Mouse (Mus musculus): ENCODE data around the gene Pkp2. TPM values are rescaled to one million over a fixed set of nuclear protein-coding genes. Genes with fewer than 3 reads are reported as not detected.
A peak's percentile ranks its signal among the peaks of the same experiment; 100 is the strongest.

Gene Pkp2
- polyA plus RNA-seq, 1 experiment from 2014 or later = 14.0 TPM

DNA sequence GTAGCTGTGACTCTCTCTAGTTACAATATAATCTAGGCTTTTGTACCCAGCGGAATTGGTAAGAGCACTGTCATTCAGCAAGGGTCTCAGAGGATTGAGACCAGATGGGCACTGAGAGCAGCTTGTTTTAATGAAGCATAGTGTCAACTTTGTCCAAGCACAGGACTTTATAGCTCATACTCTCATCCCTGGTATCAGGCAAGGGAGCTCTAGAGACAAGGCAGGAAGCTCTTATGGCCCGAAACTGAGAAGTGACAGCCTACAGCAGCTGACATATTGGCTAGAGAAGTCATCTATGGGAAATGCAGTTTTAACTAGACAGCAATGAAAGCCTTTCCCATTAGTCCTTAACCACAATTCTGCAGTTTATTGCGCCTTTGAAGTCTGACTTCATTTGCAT lies 59.9 kb downstream of the Pkp2 start:
- H3K27me3 ChIP-seq (ENCODE audit: insufficient read depth, low read length) = no peaks in the 10 kb centered on the region
- TF ChIP-seq CTCF (IDR thresholded peaks at IDR 0.05; ENCODE audit: low read depth) = no peak
- DNase-seq (ENCODE audit: low spot score) (no peak), ATAC-seq (replicated peaks; ENCODE audit: low FRiP score, low read depth) (no peak)
- H3K36me3 ChIP-seq (ENCODE audit: insufficient read depth, low read length) = no peaks in the 10 kb centered on the region
- no peaks in the 10 kb centered on the region for H3K9me3 ChIP-seq (replicated peaks; ENCODE audit: low read length)
- H3K27ac ChIP-seq = no peak overlapping the region
- H3K4me1 ChIP-seq (replicated peaks; ENCODE audit: insufficient read depth, low read length) = no peaks in the 10 kb centered on the region
- H3K4me2 ChIP-seq (ENCODE audit: low read length) = no peak overlapping the region
- WGBS = 37% methylated on average over 3 of the region's 3 CpGs
- H3K9ac ChIP-seq (ENCODE audit: low read depth, low read length) = no peak overlapping the region
- no peak overlapping the region for H3K4me3 ChIP-seq (replicated peaks; ENCODE audit: low read depth, low read length)

GRCm38 (mm10) chr16:16273752-16274151 lies 60.6 kb downstream of the Pkp2 start:
- no peak for TF ChIP-seq CTCF (IDR thresholded peaks at IDR 0.05; ENCODE audit: low read depth)
- DNase-seq (ENCODE audit: low spot score) (no peak), ATAC-seq (replicated peaks; ENCODE audit: low FRiP score, low read depth) (no peak)
- H3K27ac ChIP-seq = no peak overlapping the region
- H3K9me3 ChIP-seq (replicated peaks; ENCODE audit: low read length) = no peaks in the 10 kb centered on the region
- no peak overlapping the region for H3K4me3 ChIP-seq (replicated peaks; ENCODE audit: low read depth, low read length)
- WGBS = 86% methylated on average over 6 of the region's 6 CpGs
- no peak overlapping the region for H3K9ac ChIP-seq (ENCODE audit: low read depth, low read length)
- H3K4me1 ChIP-seq (replicated peaks; ENCODE audit: insufficient read depth, low read length) = no peaks in the 10 kb centered on the region
- no peaks in the 10 kb centered on the region for H3K36me3 ChIP-seq (ENCODE audit: insufficient read depth, low read length)
- H3K4me2 ChIP-seq (ENCODE audit: low read length) = no peak overlapping the region
- H3K27me3 ChIP-seq (ENCODE audit: insufficient read depth, low read length) = no peaks in the 10 kb centered on the region

DNA sequence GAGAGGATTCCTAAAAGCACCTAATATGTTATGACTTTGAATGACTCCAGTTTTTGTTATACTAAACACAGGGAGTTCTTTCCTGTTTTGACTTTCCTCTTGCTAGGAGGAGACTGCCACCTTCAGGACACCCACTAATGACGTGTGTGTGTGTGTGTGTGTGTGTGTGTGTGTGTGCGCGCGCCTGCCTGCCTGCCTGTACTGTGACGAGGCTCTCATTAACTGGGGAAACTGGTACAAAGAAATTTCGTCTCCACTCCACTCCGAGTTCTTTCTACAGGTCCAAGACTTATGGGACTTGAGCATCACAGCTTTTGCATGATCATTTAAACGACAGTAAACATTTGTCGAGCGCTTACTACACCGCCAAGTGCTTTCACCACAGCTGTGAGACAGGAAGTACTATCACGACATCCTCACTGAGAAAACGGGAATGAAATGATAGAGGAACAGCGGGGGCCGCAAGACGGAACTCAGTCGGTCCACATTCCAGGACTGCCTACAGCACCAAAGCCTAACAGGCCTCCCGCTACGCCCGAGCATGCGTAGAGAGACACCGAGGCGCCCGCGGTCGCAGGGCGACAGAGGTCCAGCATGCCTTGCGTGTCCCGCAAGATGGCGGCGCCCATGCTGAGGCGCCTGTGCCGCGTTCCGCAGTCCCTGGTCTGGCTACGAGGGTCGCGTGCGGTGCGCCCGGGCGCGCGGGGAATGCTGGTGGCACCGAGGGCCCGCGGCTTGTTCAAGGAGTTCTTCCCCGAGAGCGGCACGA lies 89.4 kb downstream of the Pkp2 start, which contains the start of gene Yars2:
Yars2 (plus strand) TSS at position 597 of the 769 bp plus-strand sequence.
- Histone ChIP-seq H3K27ac (peak within 1 kb of the TSS; percentile 88), H3K4me1 (replicated peaks; ENCODE audit: insufficient read depth, low read length) (0 out of 2 replicates have a peak, but pooled peaks cover 2% of the 10 kb centered on the region), H3K9me3 (replicated peaks; ENCODE audit: low read length) (no peaks in the 10 kb centered on the region), H3K4me3 (replicated peaks; ENCODE audit: low read depth, low read length) (peak within 1 kb of the TSS; percentile 80), H3K9ac (ENCODE audit: low read depth, low read length) (peak within 1 kb of the TSS; percentile 88), H3K27me3 (ENCODE audit: insufficient read depth, low read length) (no peaks in the 10 kb centered on the region), H3K4me2 (ENCODE audit: low read length) (peak within 1 kb of the TSS; percentile 88), H3K36me3 (ENCODE audit: insufficient read depth, low read length) (0 out of 2 replicates have a peak, but pooled peaks cover 11% of the 10 kb centered on the region)
- WGBS = under 1% methylated on average over 50 of the region's 50 CpGs
- DNase-seq (ENCODE audit: low spot score) (peak; percentile 95), ATAC-seq (replicated peaks; ENCODE audit: low FRiP score, low read depth) (peak; percentile 98)
- peak; percentile 88 for TF ChIP-seq CTCF (IDR thresholded peaks at IDR 0.05; ENCODE audit: low read depth)

DNA sequence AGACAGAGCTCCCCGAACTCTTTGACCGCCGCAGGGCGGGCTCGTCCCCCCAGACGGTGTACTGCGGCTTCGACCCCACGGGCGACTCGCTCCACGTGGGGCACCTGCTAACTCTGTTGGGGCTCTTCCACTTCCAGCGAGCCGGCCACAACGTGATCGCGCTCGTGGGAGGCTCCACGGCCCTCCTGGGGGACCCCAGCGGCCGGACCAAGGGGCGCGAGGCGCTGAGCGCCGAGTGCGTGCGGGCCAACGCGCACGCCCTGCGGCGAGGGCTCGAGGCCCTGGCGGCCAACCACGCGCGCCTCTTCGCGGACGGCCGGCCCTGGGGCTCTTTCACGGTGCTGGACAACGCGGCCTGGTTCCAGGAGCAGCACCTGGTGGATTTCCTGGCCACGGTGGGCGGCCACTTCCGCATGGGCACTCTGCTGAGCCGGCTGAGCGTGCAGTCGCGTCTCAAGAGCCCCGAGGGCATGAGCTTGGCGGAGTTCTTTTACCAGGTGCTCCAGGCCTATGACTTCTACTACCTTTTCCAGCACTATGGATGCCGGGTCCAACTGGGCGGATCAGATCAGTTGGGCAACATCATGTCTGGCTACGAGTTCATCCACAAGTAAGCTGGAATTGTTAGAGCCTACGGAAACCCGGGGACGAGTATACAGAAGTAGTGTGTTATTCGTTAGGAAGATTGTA lies 90.2 kb downstream of the Pkp2 start:
- H3K27ac ChIP-seq = peak overlapping the region; percentile 88

GRCm38 (mm10) chr16:16303888-16304287 lies 90.8 kb downstream of the Pkp2 start:
- Histone ChIP-seq H3K4me1 (replicated peaks; ENCODE audit: insufficient read depth, low read length) (0 out of 2 replicates have a peak, but pooled peaks cover 2% of the 10 kb centered on the region), H3K36me3 (ENCODE audit: insufficient read depth, low read length) (0 out of 2 replicates have a peak, but pooled peaks cover 11% of the 10 kb centered on the region), H3K27me3 (ENCODE audit: insufficient read depth, low read length) (no peaks in the 10 kb centered on the region), H3K4me3 (replicated peaks; ENCODE audit: low read depth, low read length) (peak overlapping the region; percentile 80), H3K9me3 (replicated peaks; ENCODE audit: low read length) (no peaks in the 10 kb centered on the region), H3K9ac (ENCODE audit: low read depth, low read length) (peak overlapping the region; percentile 88; the same call in 1 of the 2 replicates), H3K4me2 (ENCODE audit: low read length) (peak overlapping the region; percentile 88), H3K27ac (peak overlapping the region; percentile 88)
- 18% methylated on average over 7 of the region's 7 CpGs for WGBS
- peak; percentile 50 for TF ChIP-seq CTCF (IDR thresholded peaks at IDR 0.05; ENCODE audit: low read depth)
- no peak for ATAC-seq (replicated peaks; ENCODE audit: low FRiP score, low read depth)
- peak; percentile 50 for DNase-seq (ENCODE audit: low spot score)

More for the DNA sequence above, 90.2 kb downstream of the Pkp2 start:
- DNase-seq (ENCODE audit: low spot score) (peak; percentile 43), ATAC-seq (replicated peaks; ENCODE audit: low FRiP score, low read depth) (peak; percentile 62)
- H3K4me1 ChIP-seq (replicated peaks; ENCODE audit: insufficient read depth, low read length) = 0 out of 2 replicates have a peak, but pooled peaks cover 2% of the 10 kb centered on the region
- peak overlapping the region; percentile 88 for H3K9ac ChIP-seq (ENCODE audit: low read depth, low read length)
- H3K4me2 ChIP-seq (ENCODE audit: low read length) = peak overlapping the region; percentile 88
- H3K36me3 ChIP-seq (ENCODE audit: insufficient read depth, low read length) = 0 out of 2 replicates have a peak, but pooled peaks cover 11% of the 10 kb centered on the region
- under 1% methylated on average over 60 of the region's 61 CpGs for WGBS
- H3K4me3 ChIP-seq (replicated peaks; ENCODE audit: low read depth, low read length) = peak overlapping the region; percentile 80
- H3K9me3 ChIP-seq (replicated peaks; ENCODE audit: low read length) = no peaks in the 10 kb centered on the region
- no peak for TF ChIP-seq CTCF (IDR thresholded peaks at IDR 0.05; ENCODE audit: low read depth)
- H3K27me3 ChIP-seq (ENCODE audit: insufficient read depth, low read length) = no peaks in the 10 kb centered on the region

DNA sequence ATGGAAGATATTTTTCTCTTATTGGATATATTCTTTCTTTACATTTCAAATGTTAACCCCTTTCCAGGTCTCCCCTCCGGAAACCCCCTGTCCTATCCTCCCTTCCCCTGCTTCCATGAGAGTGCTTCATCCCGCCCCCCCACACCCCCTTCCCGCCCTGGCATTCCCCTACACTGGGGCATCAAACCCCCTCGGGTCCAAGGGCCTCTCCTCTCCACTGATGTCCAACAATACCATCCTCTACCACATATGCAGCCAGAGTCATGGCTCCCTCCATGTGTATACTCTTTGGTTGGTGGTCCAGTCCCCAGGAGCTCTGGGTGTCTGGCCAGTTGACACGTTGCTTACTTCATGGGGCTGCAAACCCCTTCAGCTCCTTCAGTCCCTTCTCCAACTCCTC lies 98.2 kb downstream of the Pkp2 start:
- H3K9me3 ChIP-seq (replicated peaks; ENCODE audit: low read length) = no peaks in the 10 kb centered on the region
- peaks cover 24% of the 10 kb centered on the region for H3K36me3 ChIP-seq (ENCODE audit: insufficient read depth, low read length)
- no peaks in the 10 kb centered on the region for H3K4me1 ChIP-seq (replicated peaks; ENCODE audit: insufficient read depth, low read length)
- ATAC-seq (replicated peaks; ENCODE audit: low FRiP score, low read depth) (no peak; the same call in 1 of the 2 replicates), DNase-seq (ENCODE audit: low spot score) (no peak)
- H3K4me3 ChIP-seq (replicated peaks; ENCODE audit: low read depth, low read length) = no peak overlapping the region
- no peak for TF ChIP-seq CTCF (IDR thresholded peaks at IDR 0.05; ENCODE audit: low read depth)
- WGBS = 90% methylated on average over 5 of the region's 5 CpGs
- no peaks in the 10 kb centered on the region for H3K27me3 ChIP-seq (ENCODE audit: insufficient read depth, low read length)
- no peak overlapping the region for H3K4me2 ChIP-seq (ENCODE audit: low read length)
- no peak overlapping the region for H3K27ac ChIP-seq
- no peak overlapping the region for H3K9ac ChIP-seq (ENCODE audit: low read depth, low read length)

Other genes starting within 250 kb of the Pkp2 start
- 37.0 and 40.2 TPM in 2 replicates for gene Yars2, start 89.6 kb downstream of the Pkp2 start, polyA plus RNA-seq (2015; fragmentation: Nextera tagmentation; extraction: Ambion mirVana)
- gene Dnm1l, start 145.6 kb downstream of the Pkp2 start, polyA plus RNA-seq (2015; fragmentation: Nextera tagmentation; extraction: Ambion mirVana) = 42.6 and 50.8 TPM in 2 replicates

Data from kidney, postnatal 0 days (tissue).